Mouse (Mus musculus) midbrain, embryonic 11.5 days (tissue): ENCODE measurements around the gene H2-Oa. TPM values are rescaled to one million over a fixed set of nuclear protein-coding genes. Genes with fewer than 3 reads are reported as not detected.

Experiments used
- ATAC-seq: fragments of 200-750 bp; cut with Nextera tagmentation; 2 replicates; pipeline ENCODE4 v1.8.0; 2017; ENCODE audit warnings: moderate TSS enrichment, moderate library complexity; ENCODE audit not compliant: low FRiP score
- DNase-seq: peaks from one replicate; pipeline ENCODE4 v3.0.0; 2015; ENCODE audit warnings: low spot score; ENCODE audit errors: missing footprints
- H3K27ac ChIP-seq: fragments of 300-500 bp; sonication (generic); 2 replicates; pipeline ENCODE4 v1.5.1; 2014; ENCODE audit warnings: low read depth, low read length
- H3K27me3 ChIP-seq: fragments of 300-500 bp; sonication (generic); 2 replicates; pipeline ENCODE4 v1.6.1; 2014; ENCODE audit warnings: mild to moderate bottlenecking, low read length, moderate library complexity, mixed read lengths; ENCODE audit not compliant: control insufficient read depth, insufficient read depth
- H3K36me3 ChIP-seq: fragments of 300-500 bp; sonication (generic); 2 replicates; pipeline ENCODE4 v1.6.1; 2014; ENCODE audit warnings: mild to moderate bottlenecking, low read length, moderate library complexity, mixed read lengths; ENCODE audit not compliant: control insufficient read depth, insufficient read depth
- H3K4me1 ChIP-seq: fragments of 300-500 bp; sonication (generic); 2 replicates; pipeline ENCODE4 v1.6.1; 2014; ENCODE audit warnings: low read length; ENCODE audit not compliant: control insufficient read depth, insufficient read depth
- H3K4me2 ChIP-seq: fragments of 300-500 bp; sonication (generic); 2 replicates; pipeline ENCODE4 v1.6.1; 2014; ENCODE audit warnings: mild to moderate bottlenecking, moderate library complexity
- H3K4me3 ChIP-seq: fragments of 300-500 bp; sonication (generic); 2 replicates; pipeline ENCODE4 v1.5.1; 2014; ENCODE audit warnings: low read depth, low read length
- H3K9ac ChIP-seq: fragments of 300-500 bp; sonication (generic); 2 replicates; pipeline ENCODE4 v1.6.1; 2014; ENCODE audit warnings: low read length
- H3K9me3 ChIP-seq: fragments of 300-500 bp; sonication (generic); 2 replicates; pipeline ENCODE4 v1.6.1; 2016; ENCODE audit warnings: low read length; ENCODE audit not compliant: control insufficient read depth
- WGBS: fragments of 180-500 bp; shearing (Covaris S2); extraction: QIAGEN DNeasy Blood & Tissue Kit; methylation state at CpG from one replicate; pipeline ENCODE4 v1.1.7; 2014; 5-methylcytosine and 5-hydroxymethylcytosine counted together
- polyA plus RNA-seq: library from polyadenylated mRNA; unstranded; fragments of >200 nt; fragmentation: Nextera tagmentation; extraction: Ambion mirVana; gene quantifications from 2 replicates; pipeline ENCODE4 v1.2.1, GENCODE M21; 2014

H2-Oa gene
- polyA plus RNA-seq, 1 experiment from 2014 or later, result 0.33 TPM

- no peak for ATAC-seq
- 81% methylated on average over 11 of the region's 11 CpGs for WGBS
- peak; percentile 75 for DNase-seq
- Histone ChIP-seq H3K27ac (no peak overlapping the region), H3K27me3 (peaks cover 2% of the 10 kb centered on the region; the same call in 1 of the 2 replicates), H3K4me1 (peaks cover 4% of the 10 kb centered on the region), H3K36me3 (no peaks in the 10 kb centered on the region), H3K9ac (no peak overlapping the region), H3K4me3 (no peak overlapping the region), H3K9me3 (no peaks in the 10 kb centered on the region), H3K4me2 (no peak overlapping the region)
Observed at GRCm38 (mm10) chr17:34133289-34133688, 41.1 kb downstream of the H2-Oa start.

DNA sequence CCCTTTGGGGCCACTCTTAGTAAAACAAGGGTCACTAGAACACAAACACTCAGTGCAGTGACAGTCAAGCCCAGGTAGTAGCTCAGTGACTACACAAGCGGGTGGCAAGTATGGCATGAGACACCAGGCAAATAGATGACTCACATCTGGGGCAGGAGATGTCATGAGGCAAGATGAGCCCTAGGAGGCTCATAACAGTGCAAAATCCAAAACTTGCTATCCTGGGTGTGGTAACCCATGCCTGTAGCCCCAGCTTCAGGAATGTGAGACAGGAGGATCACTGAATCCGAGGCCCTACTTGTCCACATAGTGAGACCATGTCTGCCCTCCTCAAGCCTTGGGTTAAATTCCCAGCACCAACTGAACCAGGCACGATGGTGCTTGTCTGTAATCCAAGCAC is 42.3 kb downstream of the H2-Oa start:
- WGBS, result 82% methylated on average over 3 of the region's 3 CpGs
- no peaks in the 10 kb centered on the region for H3K9me3 ChIP-seq
- peaks cover 10% of the 10 kb centered on the region for H3K27me3 ChIP-seq
- peak; percentile 69 for DNase-seq
- no peak overlapping the region for H3K4me3 ChIP-seq
- H3K9ac ChIP-seq, result no peak overlapping the region
- H3K4me2 ChIP-seq, result no peak overlapping the region
- H3K4me1 ChIP-seq, result peaks cover 2% of the 10 kb centered on the region; the same call in 1 of the 2 replicates
- H3K36me3 ChIP-seq, result no peaks in the 10 kb centered on the region
- H3K27ac ChIP-seq, result no peak overlapping the region
- no peak for ATAC-seq

- peaks cover 3% of the 10 kb centered on the region; the same call in 1 of the 2 replicates for H3K4me1 ChIP-seq
- no peaks in the 10 kb centered on the region for H3K9me3 ChIP-seq
- peaks cover 20% of the 10 kb centered on the region for H3K27me3 ChIP-seq
- peak; percentile 100 for DNase-seq
- H3K36me3 ChIP-seq, result no peaks in the 10 kb centered on the region
- ATAC-seq, result peak; percentile 97
- 7% methylated on average over 31 of the region's 31 CpGs for WGBS
- no peak overlapping the region for H3K27ac ChIP-seq
- peak overlapping the region; percentile 64 for H3K4me2 ChIP-seq
- H3K9ac ChIP-seq, result no peak overlapping the region; the same call in 1 of the 2 replicates
- peak overlapping the region; percentile 33 for H3K4me3 ChIP-seq
Observed at GRCm38 (mm10) chr17:34135297-34136224, 43.4 kb downstream of the H2-Oa start.

DNA sequence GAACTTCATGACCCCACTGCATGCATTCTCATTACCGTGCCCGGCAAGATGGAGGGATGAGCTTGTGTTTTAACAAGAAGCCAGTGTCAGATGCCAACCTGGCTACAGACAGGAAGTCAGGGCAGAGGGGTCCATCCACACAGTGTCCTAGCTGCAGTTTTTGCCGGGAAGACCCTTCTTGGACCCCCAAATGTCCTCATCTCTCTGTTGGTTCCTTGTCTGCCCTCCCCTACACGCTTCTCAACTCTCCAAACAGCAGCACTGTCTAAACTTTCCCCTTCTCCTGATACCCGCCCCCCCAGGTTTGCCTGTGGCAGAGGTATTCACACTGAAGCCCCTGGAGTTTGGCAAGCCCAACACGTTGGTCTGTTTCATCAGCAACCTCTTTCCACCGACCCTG is 45.5 kb downstream of the H2-Oa start:
- Histone ChIP-seq H3K27me3 (peaks cover 23% of the 10 kb centered on the region), H3K9me3 (no peaks in the 10 kb centered on the region), H3K27ac (no peak overlapping the region), H3K4me1 (peaks cover 3% of the 10 kb centered on the region; the same call in 1 of the 2 replicates), H3K9ac (no peak overlapping the region), H3K4me2 (no peak overlapping the region), H3K36me3 (no peaks in the 10 kb centered on the region), H3K4me3 (no peak overlapping the region)
- DNase-seq (no peak), ATAC-seq (no peak)
- WGBS, result 74% methylated on average over 7 of the region's 7 CpGs

- no peak overlapping the region for H3K27ac ChIP-seq
- 81% methylated on average over 7 of the region's 7 CpGs for WGBS
- H3K27me3 ChIP-seq, result peaks cover 23% of the 10 kb centered on the region
- H3K4me2 ChIP-seq, result no peak overlapping the region
- H3K36me3 ChIP-seq, result no peaks in the 10 kb centered on the region
- no peaks in the 10 kb centered on the region for H3K9me3 ChIP-seq
- H3K4me3 ChIP-seq, result no peak overlapping the region
- no peak overlapping the region for H3K9ac ChIP-seq
- DNase-seq (no peak), ATAC-seq (no peak)
- peaks cover 3% of the 10 kb centered on the region; the same call in 1 of the 2 replicates for H3K4me1 ChIP-seq
Observed at GRCm38 (mm10) chr17:34138655-34139054, 46.5 kb downstream of the H2-Oa start.

DNA sequence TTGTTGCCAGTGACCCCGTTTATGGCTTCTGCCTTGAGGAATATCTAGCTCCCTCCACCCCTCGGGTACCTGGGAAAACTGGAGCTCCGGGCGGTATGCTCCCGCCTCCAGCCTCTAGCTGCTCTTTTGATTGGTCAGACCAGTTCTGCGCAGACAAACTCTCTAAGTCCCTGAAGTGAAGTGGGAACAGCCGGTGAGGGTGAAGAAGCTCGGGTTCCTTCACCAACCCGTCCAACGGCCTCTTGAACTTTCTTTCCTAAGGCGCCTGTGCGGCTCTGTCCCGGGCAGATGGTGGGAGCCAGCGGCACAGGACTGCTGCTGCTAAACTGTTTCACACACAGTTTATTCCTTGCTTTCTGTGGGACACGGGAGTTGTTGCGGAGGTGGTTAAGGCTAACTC is 47.3 kb downstream of the H2-Oa start:
- Histone ChIP-seq H3K9ac (peak overlapping the region; percentile 37; the same call in 1 of the 2 replicates), H3K4me1 (peaks cover 3% of the 10 kb centered on the region; the same call in 1 of the 2 replicates), H3K27ac (no peak overlapping the region), H3K27me3 (peaks cover 23% of the 10 kb centered on the region), H3K9me3 (no peaks in the 10 kb centered on the region), H3K4me2 (peak overlapping the region; percentile 51), H3K36me3 (no peaks in the 10 kb centered on the region), H3K4me3 (peak overlapping the region; percentile 30)
- 1% methylated on average over 16 of the region's 16 CpGs for WGBS
- DNase-seq (peak; percentile 90), ATAC-seq (no peak)

DNA sequence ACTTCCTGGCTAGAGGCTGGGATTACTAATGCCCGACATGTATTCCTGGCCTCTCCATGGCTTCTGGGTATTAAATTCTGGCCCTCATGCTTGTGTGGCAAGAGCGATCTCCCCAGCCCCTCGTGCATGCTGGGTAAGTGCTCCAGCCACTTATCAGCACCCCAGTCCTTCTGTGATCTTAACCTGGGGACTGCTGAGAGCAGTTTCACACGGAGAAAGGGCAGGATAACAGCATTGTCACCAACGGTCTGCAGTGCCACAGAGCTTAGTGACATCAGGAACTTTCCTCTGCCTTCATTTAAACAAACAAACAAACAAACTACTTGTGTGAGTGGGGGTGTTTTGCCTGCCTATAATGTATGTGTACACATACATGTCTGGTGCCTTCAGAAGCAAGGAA is 48.1 kb downstream of the H2-Oa start:
- H3K27ac ChIP-seq, result no peak overlapping the region
- DNase-seq, result no peak
- peaks cover 23% of the 10 kb centered on the region for H3K27me3 ChIP-seq
- WGBS, result 20% methylated on average over 5 of the region's 5 CpGs
- no peak overlapping the region for H3K9ac ChIP-seq
- H3K9me3 ChIP-seq, result no peaks in the 10 kb centered on the region
- H3K4me1 ChIP-seq, result peaks cover 3% of the 10 kb centered on the region; the same call in 1 of the 2 replicates
- no peak overlapping the region for H3K4me3 ChIP-seq
- no peak for ATAC-seq
- H3K36me3 ChIP-seq, result no peaks in the 10 kb centered on the region
- 0 out of 2 replicates have a peak overlapping the region, but pooled peaks have one; percentile 51 for H3K4me2 ChIP-seq

DNA sequence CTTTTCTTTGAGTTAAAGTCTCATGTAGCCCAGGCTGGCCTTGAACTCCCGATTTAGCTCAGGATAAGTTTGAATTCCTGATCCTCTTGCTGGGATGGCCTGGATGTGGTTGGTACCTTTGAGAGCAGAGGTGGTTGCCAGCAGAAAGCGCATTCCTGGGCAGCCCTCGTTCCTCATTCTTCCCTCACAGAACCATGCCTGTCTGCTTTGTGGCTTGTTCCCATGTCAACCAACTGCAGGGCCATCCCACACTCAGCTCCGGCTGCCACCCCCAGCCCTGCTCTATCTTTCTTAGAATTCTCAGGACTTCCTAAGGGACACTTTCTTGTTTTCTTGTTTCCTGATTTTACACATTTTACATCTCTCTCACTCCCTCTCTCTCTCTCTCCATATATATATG is 49.3 kb downstream of the H2-Oa start:
- no peak for DNase-seq
- no peak for ATAC-seq
- H3K9me3 ChIP-seq, result no peaks in the 10 kb centered on the region
- no peak overlapping the region for H3K4me3 ChIP-seq
- H3K9ac ChIP-seq, result no peak overlapping the region
- no peaks in the 10 kb centered on the region for H3K36me3 ChIP-seq
- peaks cover 23% of the 10 kb centered on the region for H3K27me3 ChIP-seq
- WGBS, result 52% methylated on average over 4 of the region's 4 CpGs
- no peak overlapping the region for H3K27ac ChIP-seq
- no peak overlapping the region for H3K4me2 ChIP-seq
- H3K4me1 ChIP-seq, result peaks cover 3% of the 10 kb centered on the region; the same call in 1 of the 2 replicates

- 87% methylated on average over 7 of the region's 7 CpGs for WGBS
- Histone ChIP-seq H3K36me3 (no peaks in the 10 kb centered on the region), H3K9me3 (no peaks in the 10 kb centered on the region)
Observed at GRCm38 (mm10) chr17:34142456-34143010, 50.4 kb downstream of the H2-Oa start.

More at GRCm38 (mm10) chr17:34142456-34143010, 50.4 kb downstream of the H2-Oa start:
- H3K4me3 ChIP-seq, result no peak overlapping the region
- peaks cover 3% of the 10 kb centered on the region; the same call in 1 of the 2 replicates for H3K4me1 ChIP-seq
- no peak overlapping the region for H3K9ac ChIP-seq
- no peak overlapping the region for H3K4me2 ChIP-seq
- H3K27ac ChIP-seq, result no peak overlapping the region
- peaks cover 23% of the 10 kb centered on the region for H3K27me3 ChIP-seq
- no peak for DNase-seq
- ATAC-seq, result no peak
